Mouse (Mus musculus): ENCODE data around the gene Hdac4.

DNA sequence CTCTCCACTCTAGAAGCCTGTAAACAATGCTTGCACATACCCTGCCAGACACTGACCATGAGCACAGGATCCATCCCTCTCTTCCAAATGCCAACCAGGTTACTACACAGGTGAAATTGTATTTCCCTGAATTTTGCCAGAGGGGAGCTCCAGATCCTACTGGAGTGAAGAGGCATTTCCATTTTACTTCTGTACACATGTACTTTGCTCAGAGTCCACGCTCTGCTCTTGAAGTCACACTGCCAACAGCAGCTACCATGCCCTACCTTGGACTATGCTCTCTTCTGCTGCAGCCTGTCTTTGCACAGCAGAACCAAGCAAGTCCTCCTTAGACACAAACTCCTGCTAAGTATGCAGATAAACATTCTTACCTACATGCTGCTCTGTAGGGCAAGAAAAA lies 206.6 kb downstream of the Hdac4 start:
- TF ChIP-seq CTCF (IDR thresholded peaks at IDR 0.05; ENCODE audit: borderline replicate concordance, insufficient read depth, low read length) (no peak), POLR2A (IDR thresholded peaks at IDR 0.05; ENCODE audit: low read depth, low read length) (no peak)
